Mouse (Mus musculus): ENCODE results near the gene Btbd11. TPM values are rescaled to one million over a fixed set of nuclear protein-coding genes. Genes with fewer than 3 reads are reported as not detected.

Btbd11 gene
- polyA plus RNA-seq, 1 experiment from 2014 or later: 1.9 TPM

GRCm38 (mm10) chr10:85525267-85526015 is 138.8 kb downstream of the Btbd11 start:
- no peak for TF ChIP-seq EP300 (optimal IDR thresholded peaks at IDR 0.05)
- TF ChIP-seq CTCF (IDR thresholded peaks at IDR 0.05; ENCODE audit: low read depth): no peak
- Histone ChIP-seq H3K27me3 (ENCODE audit: control insufficient read depth, insufficient read depth, low read length) (no peaks in the 10 kb centered on the region), H3K9me3 (ENCODE audit: control insufficient read depth, low read length) (no peaks in the 10 kb centered on the region), H3K27ac (replicated peaks) (no peak overlapping the region), H3K4me1 (replicated peaks; ENCODE audit: control insufficient read depth, insufficient read depth) (no peaks in the 10 kb centered on the region), H3K4me3 (ENCODE audit: low read depth, low read length) (no peak overlapping the region), H3K36me3 (ENCODE audit: control insufficient read depth, insufficient read depth, low read length) (no peaks in the 10 kb centered on the region), H3K4me2 (replicated peaks; ENCODE audit: low read depth) (no peak overlapping the region), H3K9ac (ENCODE audit: low read length) (no peak overlapping the region)
- ATAC-seq (ENCODE audit: low FRiP score, low TSS enrichment) (0 out of 2 replicates have a peak, but pooled peaks have one; percentile 26), DNase-seq (ENCODE audit: low spot score) (no peak)
- 39% methylated on average over 7 of the region's 7 CpGs for WGBS

GRCm38 (mm10) chr10:85526657-85527056 is 140.0 kb downstream of the Btbd11 start:
- Histone ChIP-seq H3K4me2 (replicated peaks; ENCODE audit: low read depth) (no peak overlapping the region), H3K36me3 (ENCODE audit: control insufficient read depth, insufficient read depth, low read length) (no peaks in the 10 kb centered on the region), H3K27ac (replicated peaks) (no peak overlapping the region), H3K4me1 (replicated peaks; ENCODE audit: control insufficient read depth, insufficient read depth) (no peaks in the 10 kb centered on the region), H3K9me3 (ENCODE audit: control insufficient read depth, low read length) (no peaks in the 10 kb centered on the region), H3K9ac (ENCODE audit: low read length) (no peak overlapping the region), H3K4me3 (ENCODE audit: low read depth, low read length) (no peak overlapping the region), H3K27me3 (ENCODE audit: control insufficient read depth, insufficient read depth, low read length) (no peaks in the 10 kb centered on the region)
- WGBS: 64% methylated on average over 2 of the region's 2 CpGs
- DNase-seq (ENCODE audit: low spot score): no peak
- no peak for TF ChIP-seq CTCF (IDR thresholded peaks at IDR 0.05; ENCODE audit: low read depth)
- no peak for TF ChIP-seq EP300 (optimal IDR thresholded peaks at IDR 0.05)
- no peak for ATAC-seq (ENCODE audit: low FRiP score, low TSS enrichment)

- Histone ChIP-seq H3K36me3 (ENCODE audit: control insufficient read depth, insufficient read depth, low read length) (no peaks in the 10 kb centered on the region), H3K9me3 (ENCODE audit: control insufficient read depth, low read length) (no peaks in the 10 kb centered on the region), H3K27me3 (ENCODE audit: control insufficient read depth, insufficient read depth, low read length) (no peaks in the 10 kb centered on the region), H3K9ac (ENCODE audit: low read length) (no peak overlapping the region), H3K27ac (replicated peaks) (no peak overlapping the region), H3K4me3 (ENCODE audit: low read depth, low read length) (no peak overlapping the region), H3K4me1 (replicated peaks; ENCODE audit: control insufficient read depth, insufficient read depth) (no peaks in the 10 kb centered on the region), H3K4me2 (replicated peaks; ENCODE audit: low read depth) (no peak overlapping the region)
- ATAC-seq (ENCODE audit: low FRiP score, low TSS enrichment) (no peak), DNase-seq (ENCODE audit: low spot score) (no peak)
- TF ChIP-seq EP300 (optimal IDR thresholded peaks at IDR 0.05) (no peak), CTCF (IDR thresholded peaks at IDR 0.05; ENCODE audit: low read depth) (no peak)
- 51% methylated on average over 4 of the region's 4 CpGs for WGBS
Measured at GRCm38 (mm10) chr10:85527722-85528121, 141.1 kb downstream of the Btbd11 start.

GRCm38 (mm10) chr10:85533192-85533710 is 146.6 kb downstream of the Btbd11 start:
- Histone ChIP-seq H3K4me3 (ENCODE audit: low read depth, low read length) (no peak overlapping the region), H3K4me2 (replicated peaks; ENCODE audit: low read depth) (no peak overlapping the region), H3K27ac (replicated peaks) (no peak overlapping the region), H3K36me3 (ENCODE audit: control insufficient read depth, insufficient read depth, low read length) (no peaks in the 10 kb centered on the region), H3K9ac (ENCODE audit: low read length) (no peak overlapping the region), H3K27me3 (ENCODE audit: control insufficient read depth, insufficient read depth, low read length) (no peaks in the 10 kb centered on the region), H3K4me1 (replicated peaks; ENCODE audit: control insufficient read depth, insufficient read depth) (no peaks in the 10 kb centered on the region), H3K9me3 (ENCODE audit: control insufficient read depth, low read length) (no peaks in the 10 kb centered on the region)
- TF ChIP-seq CTCF (IDR thresholded peaks at IDR 0.05; ENCODE audit: low read depth) (no peak), EP300 (optimal IDR thresholded peaks at IDR 0.05) (no peak)
- DNase-seq (ENCODE audit: low spot score): no peak
- 52% methylated on average over 7 of the region's 7 CpGs for WGBS
- ATAC-seq (ENCODE audit: low FRiP score, low TSS enrichment): no peak

GRCm38 (mm10) chr10:85538051-85538753 is 151.6 kb downstream of the Btbd11 start:
- Histone ChIP-seq H3K36me3 (ENCODE audit: control insufficient read depth, insufficient read depth, low read length) (no peaks in the 10 kb centered on the region), H3K27me3 (ENCODE audit: control insufficient read depth, insufficient read depth, low read length) (no peaks in the 10 kb centered on the region), H3K9ac (ENCODE audit: low read length) (no peak overlapping the region), H3K4me3 (ENCODE audit: low read depth, low read length) (no peak overlapping the region), H3K27ac (replicated peaks) (no peak overlapping the region), H3K4me1 (replicated peaks; ENCODE audit: control insufficient read depth, insufficient read depth) (no peaks in the 10 kb centered on the region), H3K9me3 (ENCODE audit: control insufficient read depth, low read length) (no peaks in the 10 kb centered on the region), H3K4me2 (replicated peaks; ENCODE audit: low read depth) (no peak overlapping the region)
- 87% methylated on average over 11 of the region's 11 CpGs for WGBS
- TF ChIP-seq EP300 (optimal IDR thresholded peaks at IDR 0.05) (no peak), CTCF (IDR thresholded peaks at IDR 0.05; ENCODE audit: low read depth) (no peak)
- DNase-seq (ENCODE audit: low spot score): no peak
- no peak for ATAC-seq (ENCODE audit: low FRiP score, low TSS enrichment)
